Mouse (Mus musculus) liver, postnatal 0 days (tissue): ENCODE results near the gene Gca. TPM values are rescaled to one million over a fixed set of nuclear protein-coding genes. Genes with fewer than 3 reads are reported as not detected.

Experiments
- ATAC-seq: fragments of 200-750 bp; cut with Nextera tagmentation; 2 replicates; pipeline ENCODE4 v1.8.0; 2017; ENCODE audit warnings: mild to moderate bottlenecking, moderate library complexity
- DNase-seq: peaks from one replicate; pipeline ENCODE4 v3.0.0-alpha.2; 2016
- H3K27ac ChIP-seq: fragments of 300-500 bp; sonication (generic); 2 replicates; pipeline ENCODE4 v1.5.1; 2014; ENCODE audit warnings: antibody characterized with exemption, moderate library complexity, mild to moderate bottlenecking, low read depth
- H3K27me3 ChIP-seq: fragments of 300-500 bp; sonication (generic); 2 replicates; pipeline ENCODE4 v1.6.1; 2014; ENCODE audit warnings: low read length, control low read depth, mixed read lengths; ENCODE audit not compliant: insufficient read depth
- H3K36me3 ChIP-seq: fragments of 300-500 bp; sonication (generic); replicated peaks from 2 replicates; pipeline ENCODE4 v1.6.1; 2014; ENCODE audit warnings: mild to moderate bottlenecking, control low read depth, low read length, moderate library complexity, mixed read lengths; ENCODE audit not compliant: insufficient read depth
- H3K4me1 ChIP-seq: fragments of 300-500 bp; sonication (generic); 2 replicates; pipeline ENCODE4 v1.6.1; 2014; ENCODE audit warnings: antibody characterized with exemption, mild to moderate bottlenecking, control low read depth; ENCODE audit not compliant: insufficient read depth
- H3K4me2 ChIP-seq: fragments of 300-500 bp; sonication (generic); 2 replicates; pipeline ENCODE4 v1.6.1; 2014; ENCODE audit warnings: low read depth, mild to moderate bottlenecking, low read length, moderate library complexity, mixed read lengths
- H3K4me3 ChIP-seq: fragments of 300-500 bp; sonication (generic); 2 replicates; pipeline ENCODE4 v1.5.1; 2014; ENCODE audit warnings: low read depth, low read length
- H3K9ac ChIP-seq: fragments of 300-500 bp; sonication (generic); replicated peaks from 2 replicates; pipeline ENCODE4 v1.6.1; 2014; ENCODE audit warnings: mild to moderate bottlenecking, moderate library complexity
- H3K9me3 ChIP-seq: fragments of 300-500 bp; sonication (generic); 2 replicates; pipeline ENCODE4 v1.6.1; 2016; ENCODE audit warnings: mild to moderate bottlenecking, control low read depth, low read length, mixed read lengths
- CTCF ChIP-seq: sonication (generic); IDR thresholded peaks from 2 replicates; pipeline ENCODE4 v1.5.1; 2016; ENCODE audit warnings: antibody characterized with exemption, low read depth
- EP300 ChIP-seq: IDR thresholded peaks from 2 replicates; pipeline ENCODE4 v1.6.1; 2016; ENCODE audit warnings: antibody characterized with exemption, low read depth, mild to moderate bottlenecking
- WGBS: fragments of 180-500 bp; shearing (Covaris S2); extraction: QIAGEN DNeasy Blood & Tissue Kit; methylation state at CpG from one replicate; pipeline ENCODE4 v1.1.7; 2014; ENCODE audit not compliant: insufficient replicate concordance; 5-methylcytosine and 5-hydroxymethylcytosine counted together
- polyA plus RNA-seq: library from polyadenylated mRNA; unstranded; fragments of >200 nt; fragmentation: Nextera tagmentation; extraction: Ambion mirVana; gene quantifications from 2 replicates; pipeline ENCODE4 v1.2.1, GENCODE M21; 2015

The Gca gene
- polyA plus RNA-seq, 1 experiment from 2014 or later: 5.1 TPM

GRCm38 (mm10) chr2:62630446-62630845 lies 33.6 kb upstream of the Gca start:
- Histone ChIP-seq H3K36me3 (peaks cover 20% of the 10 kb centered on the region), H3K27ac (no peak overlapping the region), H3K4me1 (no peaks in the 10 kb centered on the region), H3K4me2 (no peak overlapping the region), H3K9me3 (no peaks in the 10 kb centered on the region), H3K27me3 (no peaks in the 10 kb centered on the region), H3K4me3 (no peak overlapping the region), H3K9ac (no peak overlapping the region)
- TF ChIP-seq EP300: no peak
- TF ChIP-seq CTCF: peak; percentile 73
- DNase-seq (no peak), ATAC-seq (peak; percentile 27; the same call in 1 of the 2 replicates)
- WGBS: 21% methylated on average over 6 of the region's 6 CpGs

- no peak for TF ChIP-seq EP300
- no peak for TF ChIP-seq CTCF
- Histone ChIP-seq H3K4me2 (no peak overlapping the region), H3K4me1 (peaks cover 8% of the 10 kb centered on the region), H3K4me3 (no peak overlapping the region), H3K9me3 (no peaks in the 10 kb centered on the region), H3K36me3 (peaks cover 23% of the 10 kb centered on the region), H3K27me3 (no peaks in the 10 kb centered on the region), H3K27ac (no peak overlapping the region), H3K9ac (no peak overlapping the region)
- no peak for ATAC-seq
- DNase-seq: no peak
- WGBS: 74% methylated on average over 2 of the region's 2 CpGs
Observed at GRCm38 (mm10) chr2:62639869-62640268, 24.2 kb upstream of the Gca start.

- Histone ChIP-seq H3K36me3 (no peaks in the 10 kb centered on the region), H3K4me2 (peak overlapping the region; percentile 76), H3K9me3 (no peaks in the 10 kb centered on the region), H3K27me3 (no peaks in the 10 kb centered on the region), H3K9ac (peak overlapping the region; percentile 68), H3K27ac (0 out of 2 replicates have a peak overlapping the region, but pooled peaks have one; percentile 18), H3K4me1 (peaks cover 19% of the 10 kb centered on the region), H3K4me3 (peak overlapping the region; percentile 68)
- ATAC-seq (no peak), DNase-seq (peak; percentile 73)
- TF ChIP-seq EP300 (no peak), CTCF (peak; percentile 95)
- WGBS: 57% methylated on average over 21 of the region's 21 CpGs
Observed at GRCm38 (mm10) chr2:62643405-62644305, 20.4 kb upstream of the Gca start.

- 81% methylated on average over 5 of the region's 5 CpGs for WGBS
- Histone ChIP-seq H3K4me2 (peak overlapping the region; percentile 76), H3K27me3 (no peaks in the 10 kb centered on the region), H3K9ac (peak overlapping the region; percentile 68), H3K4me1 (peaks cover 19% of the 10 kb centered on the region), H3K9me3 (no peaks in the 10 kb centered on the region), H3K36me3 (no peaks in the 10 kb centered on the region), H3K4me3 (peak overlapping the region; percentile 68), H3K27ac (no peak overlapping the region)
- no peak for TF ChIP-seq CTCF
- TF ChIP-seq EP300: no peak
- no peak for ATAC-seq
- DNase-seq: no peak
Observed at GRCm38 (mm10) chr2:62644891-62645290, 19.2 kb upstream of the Gca start.

- Histone ChIP-seq H3K9me3 (no peaks in the 10 kb centered on the region), H3K36me3 (no peaks in the 10 kb centered on the region), H3K4me1 (peaks cover 19% of the 10 kb centered on the region), H3K27ac (peak overlapping the region; percentile 85), H3K9ac (peak overlapping the region; percentile 68), H3K4me2 (peak overlapping the region; percentile 76), H3K4me3 (peak overlapping the region; percentile 68), H3K27me3 (no peaks in the 10 kb centered on the region)
- WGBS: 26% methylated on average over 12 of the region's 12 CpGs
- peak; percentile 50 for DNase-seq
- TF ChIP-seq EP300 (no peak), CTCF (no peak)
- ATAC-seq: peak; percentile 61
Observed at GRCm38 (mm10) chr2:62645475-62645874, 18.6 kb upstream of the Gca start.

GRCm38 (mm10) chr2:62646014-62646645 lies 18.0 kb upstream of the Gca start, which contains the start of gene Ifih1:
Gene Ifih1, minus strand, starts transcription at chr2:62646255.
- Histone ChIP-seq H3K27ac (peak within 1 kb of the TSS; percentile 85), H3K36me3 (no peaks in the 10 kb centered on the region), H3K27me3 (no peaks in the 10 kb centered on the region), H3K9me3 (no peaks in the 10 kb centered on the region), H3K4me1 (peaks cover 19% of the 10 kb centered on the region), H3K9ac (peak within 1 kb of the TSS; percentile 68), H3K4me3 (peak within 1 kb of the TSS; percentile 68), H3K4me2 (peak within 1 kb of the TSS; percentile 76)
- under 1% methylated on average over 30 of the region's 30 CpGs for WGBS
- peak; percentile 85 for DNase-seq
- peak; percentile 90 for ATAC-seq
- TF ChIP-seq EP300 (no peak), CTCF (peak; percentile 68)
